13 mouse cellular contexts compared by ENCODE assay signal in the genomic region with DNA sequence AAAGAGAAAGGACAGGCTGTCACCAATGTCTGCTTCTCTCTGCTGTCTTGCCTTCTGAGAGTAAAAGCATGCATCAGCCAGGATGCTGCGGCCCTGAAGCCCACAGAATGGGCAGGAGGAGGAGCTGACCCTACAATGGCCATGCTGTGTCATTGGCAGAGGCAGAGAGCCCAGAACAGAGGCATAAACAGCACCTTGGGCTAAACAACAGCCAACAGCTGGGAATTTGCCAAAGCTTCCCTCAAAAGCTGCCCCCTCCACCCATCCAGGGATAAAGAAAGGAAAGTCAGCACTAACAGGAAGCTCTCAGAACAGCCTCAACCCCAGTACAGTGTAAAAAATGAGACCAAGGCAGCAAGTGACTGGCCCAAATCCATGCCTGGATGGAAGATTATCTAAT. TPM values are rescaled to one million over a fixed set of nuclear protein-coding genes. Genes with fewer than 3 reads are reported as not detected.
DNase-seq lines count a peak whose midpoint lies in the region; ATAC-seq and TF ChIP-seq lines count a peak whose summit lies in the region.
"Had no signal": no experiment of that assay in that cellular context is flagged by ENCODE, and none has a peak within 500 bp of the region (broad histone marks: within the 10 kb centered on the region; RNA-seq: fewer than 3 reads in every experiment).

No protein-coding gene starts in this region.

- H3K36me3 ChIP-seq in forebrain, embryonic 14.5 days (ENCODE audit: control insufficient read depth, insufficient read depth, low read length), result no peaks in the 10 kb centered on the region
- H3K36me3 ChIP-seq in forebrain, embryonic 10.5 days (replicated peaks), result no peaks in the 10 kb centered on the region
- no peaks in the 10 kb centered on the region for H3K36me3 ChIP-seq in midbrain, embryonic 16.5 days (ENCODE audit: control insufficient read depth, insufficient read depth, low read length)
- no peaks in the 10 kb centered on the region for H3K36me3 ChIP-seq in midbrain, embryonic 13.5 days
- no peaks in the 10 kb centered on the region for H3K36me3 ChIP-seq in hindbrain, postnatal 0 days (ENCODE audit: insufficient read depth, low read length)
- H3K36me3 ChIP-seq: G1E; limb, embryonic 10.5 days had no signal

- no peak overlapping the region for H3K4me2 ChIP-seq in forebrain, embryonic 14.5 days (ENCODE audit: low read length)
- no peak overlapping the region for H3K4me2 ChIP-seq in midbrain, embryonic 16.5 days (ENCODE audit: low read length)
- H3K4me2 ChIP-seq in midbrain, embryonic 13.5 days (replicated peaks), result no peak overlapping the region
- no peak overlapping the region for H3K4me2 ChIP-seq in hindbrain, postnatal 0 days (ENCODE audit: low read depth, low read length)

- 0 out of 2 replicates have a peak overlapping the region, but pooled peaks have one; percentile 4 for H3K9ac ChIP-seq in forebrain, embryonic 14.5 days (ENCODE audit: low read length)
- H3K9ac ChIP-seq in midbrain, embryonic 16.5 days (ENCODE audit: low read depth, low read length), result no peak overlapping the region
- no peak overlapping the region for H3K9ac ChIP-seq in midbrain, embryonic 13.5 days (replicated peaks)
- no peak overlapping the region for H3K9ac ChIP-seq in hindbrain, postnatal 0 days (replicated peaks; ENCODE audit: low read length)

- H3K4me3 ChIP-seq in forebrain, embryonic 14.5 days (ENCODE audit: low read depth, low read length), result no peak overlapping the region
- H3K4me3 ChIP-seq in forebrain, embryonic 10.5 days, result no peak overlapping the region
- H3K4me3 ChIP-seq in midbrain, embryonic 16.5 days (ENCODE audit: low read depth, low read length), result no peak overlapping the region
- no peak overlapping the region for H3K4me3 ChIP-seq in midbrain, embryonic 13.5 days (replicated peaks)
- H3K4me3 ChIP-seq in hindbrain, postnatal 0 days (ENCODE audit: low read length), result no peak overlapping the region
- H3K4me3 ChIP-seq: heart, adult 2 months; limb, embryonic 10.5 days had no signal

- H3K4me1 ChIP-seq in forebrain, embryonic 14.5 days (ENCODE audit: control insufficient read depth, insufficient read depth, low read length), result 0 out of 2 replicates have a peak, but pooled peaks cover 3% of the 10 kb centered on the region
- 0 out of 2 replicates have a peak, but pooled peaks cover 3% of the 10 kb centered on the region for H3K4me1 ChIP-seq in forebrain, embryonic 10.5 days
- H3K4me1 ChIP-seq in midbrain, embryonic 16.5 days (ENCODE audit: control insufficient read depth, insufficient read depth, low read length), result no peaks in the 10 kb centered on the region; the same call in 1 of the 2 replicates
- peaks cover 2% of the 10 kb centered on the region; the same call in 1 of the 2 replicates for H3K4me1 ChIP-seq in midbrain, embryonic 13.5 days (replicated peaks)
- H3K4me1 ChIP-seq in hindbrain, postnatal 0 days (ENCODE audit: insufficient read depth, low read length), result no peaks in the 10 kb centered on the region
- H3K4me1 ChIP-seq: limb, embryonic 10.5 days had no signal

- no peaks in the 10 kb centered on the region for H3K9me3 ChIP-seq in forebrain, embryonic 14.5 days (replicated peaks; ENCODE audit: control insufficient read depth, low read length)
- no peaks in the 10 kb centered on the region; the same call in 1 of the 2 replicates for H3K9me3 ChIP-seq in forebrain, embryonic 10.5 days
- H3K9me3 ChIP-seq in midbrain, embryonic 16.5 days (replicated peaks; ENCODE audit: control insufficient read depth, low read length, poor library complexity, severe bottlenecking), result no peaks in the 10 kb centered on the region
- no peaks in the 10 kb centered on the region for H3K9me3 ChIP-seq in midbrain, embryonic 13.5 days
- no peaks in the 10 kb centered on the region for H3K9me3 ChIP-seq in hindbrain, postnatal 0 days (ENCODE audit: low read length)
- H3K9me3 ChIP-seq: G1E; limb, embryonic 10.5 days had no signal

- no peak overlapping the region for H3K27ac ChIP-seq in forebrain, embryonic 14.5 days (ENCODE audit: low read depth, low read length)
- H3K27ac ChIP-seq in forebrain, embryonic 10.5 days, result no peak overlapping the region
- H3K27ac ChIP-seq in midbrain, embryonic 16.5 days (ENCODE audit: low read length), result no peak overlapping the region
- no peak overlapping the region for H3K27ac ChIP-seq in midbrain, embryonic 13.5 days
- no peak overlapping the region for H3K27ac ChIP-seq in hindbrain, postnatal 0 days
- H3K27ac ChIP-seq: heart, adult 2 months; limb, embryonic 10.5 days had no signal

- ATAC-seq in forebrain, embryonic 14.5 days, result peak; percentile 23; the same call in 1 of the 2 replicates
- ATAC-seq in midbrain, embryonic 16.5 days, result 0 out of 2 replicates have a peak, but pooled peaks have one; percentile 56
- ATAC-seq in midbrain, embryonic 13.5 days, result no peak
- peak; percentile 64; the same call in 1 of the 2 replicates for ATAC-seq in hindbrain, postnatal 0 days
- ATAC-seq in CD4-positive, CD25-positive, alpha-beta regulatory T cell, adult 4 months, result no peak
- ATAC-seq: inflammation-experienced regulatory T-cells, adult 6 months had no signal

- 21% methylated on average over 1 of the region's 1 CpGs for WGBS in forebrain, embryonic 14.5 days
- WGBS in forebrain, embryonic 10.5 days, result 67% methylated on average over 1 of the region's 1 CpGs
- WGBS in midbrain, embryonic 16.5 days, result 28% methylated on average over 1 of the region's 1 CpGs
- whole genome bisulfite sequencing in midbrain, embryonic 13.5 days, result 32% methylated on average over 1 of the region's 1 CpGs
- WGBS in hindbrain, postnatal 0 days, result 9% methylated on average over 1 of the region's 1 CpGs

- TF ChIP-seq CTCF in hindbrain, postnatal 0 days (IDR thresholded peaks at IDR 0.05; ENCODE audit: low read depth), result no peak

- peak; percentile 33 for DNase-seq in forebrain, embryonic 14.5 days (ENCODE audit: low spot score)
- DNase-seq in forebrain, embryonic 10.5 days (ENCODE audit: extremely low spot score, low spot score), result no peak
- DNase-seq in hindbrain, postnatal 0 days (ENCODE audit: low spot score), result peak; percentile 51
- DNase-seq in lung, postnatal 4 days, result peak; percentile 33 to 50
- DNase-seq in embryo, embryonic 10 days (ENCODE audit: low spot score), result no peak
- DNase-seq: heart, adult 2 months had no signal

- no peaks in the 10 kb centered on the region for H3K27me3 ChIP-seq in forebrain, embryonic 14.5 days (replicated peaks; ENCODE audit: control insufficient read depth, insufficient read depth, low read length)
- peaks cover 6% of the 10 kb centered on the region for H3K27me3 ChIP-seq in forebrain, embryonic 10.5 days (ENCODE audit: poor library complexity, severe bottlenecking)
- H3K27me3 ChIP-seq in midbrain, embryonic 16.5 days (ENCODE audit: control insufficient read depth, insufficient read depth, low read depth, low read length), result no peaks in the 10 kb centered on the region
- H3K27me3 ChIP-seq in midbrain, embryonic 13.5 days, result no peaks in the 10 kb centered on the region
- H3K27me3 ChIP-seq in hindbrain, postnatal 0 days (ENCODE audit: insufficient read depth, low read length), result no peaks in the 10 kb centered on the region

RNA-seq across cellular contexts. Expression of a gene that starts 6.3 kb away (rescaled TPM):
- 0.36 and 0.38 TPM in 2 replicates for polyA plus RNA-seq in forebrain, embryonic 14.5 days (2014; fragmentation: Nextera tagmentation; extraction: Ambion mirVana)
- 0.04 and 0.09 TPM in 2 replicates for polyA plus RNA-seq in forebrain, embryonic 10.5 days (2016; fragmentation: Nextera tagmentation; extraction: Ambion mirVana)
- 0.98 and 1.4 TPM in 2 replicates for polyA plus RNA-seq in midbrain, embryonic 16.5 days (2015; fragmentation: Nextera tagmentation; extraction: Ambion mirVana)
- 0.40 and 0.61 TPM in 2 replicates for polyA plus RNA-seq in midbrain, embryonic 13.5 days (2015; fragmentation: Nextera tagmentation; extraction: Ambion mirVana)
- total RNA-seq in hindbrain, postnatal 0 days (2014; rRNA removed), result 1.9 and 3.6 TPM in 2 replicates
- 1.7 TPM in 2 replicates for polyA plus RNA-seq in hindbrain, postnatal 0 days (2015; fragmentation: Nextera tagmentation; extraction: Ambion mirVana)
- under 1 TPM in 1 of 2 experiments, not detected in 1; 0.08 TPM for polyA plus RNA-seq in CD4-positive, CD25-positive, alpha-beta regulatory T cell, adult 4 months (2017; shearing (Covaris generic))
- total RNA-seq: megakaryocyte, adult 5-6 weeks had no signal
- polyA plus RNA-seq: G1E; inflammation-experienced regulatory T-cells, adult 6 months had no signal

Comparison
In these comparisons a context has a peak if more than half of its experiments do, and no peak if none do; other contexts are left out.
1. ATAC-seq: peak in forebrain, embryonic 14.5 days (single experiment), midbrain, embryonic 16.5 days (single experiment) and hindbrain, postnatal 0 days (single experiment); none in midbrain, embryonic 13.5 days (single experiment) and CD4-positive, CD25-positive, alpha-beta regulatory T cell, adult 4 months (single experiment).
2. DNase-seq: peak in forebrain, embryonic 14.5 days (single experiment), hindbrain, postnatal 0 days (single experiment) and lung, postnatal 4 days (2 of 2); none in forebrain, embryonic 10.5 days (single experiment) and embryo, embryonic 10 days (single experiment).